ENCODE assay signal across 20 mouse cellular contexts in genomic region chr2:35655996-35656395, GRCm38 (mm10).
DNase-seq lines count a peak whose midpoint lies in the region; ATAC-seq and TF ChIP-seq lines count a peak whose summit lies in the region.
"Had no signal": no experiment of that assay in that cellular context is flagged by ENCODE, and none has a peak within 500 bp of the region (broad histone marks: within the 10 kb centered on the region; RNA-seq: fewer than 3 reads in every experiment).

No protein-coding gene starts in this region.

- DNase-seq in embryonic facial prominence, embryonic 10.5 days (ENCODE audit: low spot score) = no peak
- peak; percentile 35 for DNase-seq in kidney, postnatal 0 days (ENCODE audit: low spot score)
- peak; percentile 59 for DNase-seq in ovary, adult 18-20 months (ENCODE audit: low spot score)
- DNase-seq in ovary, postnatal 36 days (ENCODE audit: low spot score) = no peak
- no peak for DNase-seq in neural tube, embryonic 10.5 days (ENCODE audit: extremely low spot score, low spot score)
- DNase-seq: B cell, adult 2 months; cerebellum, adult 11-12 months; cerebellum, postnatal 25 days; kidney, adult 18-20 months; kidney, postnatal 25 days; liver, embryonic 13.5 days; lung, postnatal 4 days; thymus, postnatal 25 days had no signal

- H3K4me2 ChIP-seq in embryonic facial prominence, embryonic 12.5 days (replicated peaks) = no peak overlapping the region
- H3K4me2 ChIP-seq in kidney, postnatal 0 days (ENCODE audit: low read length) = no peak overlapping the region
- H3K4me2 ChIP-seq in kidney, embryonic 14.5 days (replicated peaks; ENCODE audit: low read depth, low read length) = no peak overlapping the region
- no peak overlapping the region for H3K4me2 ChIP-seq in hindbrain, embryonic 16.5 days (ENCODE audit: low read length)
- H3K4me2 ChIP-seq: forebrain, embryonic 15.5 days; heart, embryonic 12.5 days; liver, embryonic 13.5 days; neural tube, embryonic 13.5 days had no signal

- H3K27me3 ChIP-seq in embryonic facial prominence, embryonic 12.5 days = no peaks in the 10 kb centered on the region
- no peaks in the 10 kb centered on the region for H3K27me3 ChIP-seq in embryonic facial prominence, embryonic 10.5 days (replicated peaks; ENCODE audit: low read depth, poor library complexity, severe bottlenecking)
- H3K27me3 ChIP-seq in kidney, postnatal 0 days (ENCODE audit: insufficient read depth, low read length) = no peaks in the 10 kb centered on the region
- H3K27me3 ChIP-seq in kidney, embryonic 14.5 days (ENCODE audit: control insufficient read depth, insufficient read depth, low read length) = no peaks in the 10 kb centered on the region
- no peaks in the 10 kb centered on the region for H3K27me3 ChIP-seq in hindbrain, embryonic 16.5 days (replicated peaks; ENCODE audit: control insufficient read depth, insufficient read depth, low read length)
- H3K27me3 ChIP-seq: forebrain, embryonic 15.5 days; heart, embryonic 12.5 days; neural tube, embryonic 13.5 days had no signal

- peaks cover 49% of the 10 kb centered on the region for H3K4me1 ChIP-seq in embryonic facial prominence, embryonic 12.5 days
- H3K4me1 ChIP-seq in embryonic facial prominence, embryonic 10.5 days = peaks cover 53% of the 10 kb centered on the region
- H3K4me1 ChIP-seq in kidney, postnatal 0 days (replicated peaks; ENCODE audit: insufficient read depth, low read length) = 0 out of 2 replicates have a peak, but pooled peaks cover 5% of the 10 kb centered on the region
- peaks cover 21% of the 10 kb centered on the region; the same call in 1 of the 2 replicates for H3K4me1 ChIP-seq in kidney, embryonic 14.5 days (ENCODE audit: control insufficient read depth, insufficient read depth, low read length)
- peaks cover 6% of the 10 kb centered on the region for H3K4me1 ChIP-seq in hindbrain, embryonic 16.5 days (ENCODE audit: control insufficient read depth, insufficient read depth, low read depth, low read length)

- 0 out of 2 replicates have a peak overlapping the region, but pooled peaks have one; percentile 4 for H3K9ac ChIP-seq in embryonic facial prominence, embryonic 12.5 days
- peak overlapping the region; percentile 27; the same call in 1 of the 2 replicates for H3K9ac ChIP-seq in kidney, postnatal 0 days (ENCODE audit: low read depth, low read length)
- H3K9ac ChIP-seq in kidney, embryonic 14.5 days (ENCODE audit: low read depth, low read length) = no peak overlapping the region
- H3K9ac ChIP-seq in hindbrain, embryonic 16.5 days (ENCODE audit: low read depth, low read length) = no peak overlapping the region
- H3K9ac ChIP-seq: forebrain, embryonic 15.5 days; liver, embryonic 13.5 days; neural tube, embryonic 13.5 days had no signal

- no peaks in the 10 kb centered on the region for H3K36me3 ChIP-seq in embryonic facial prominence, embryonic 12.5 days
- H3K36me3 ChIP-seq in embryonic facial prominence, embryonic 10.5 days (replicated peaks) = peaks cover 14% of the 10 kb centered on the region; the same call in 1 of the 2 replicates
- no peaks in the 10 kb centered on the region for H3K36me3 ChIP-seq in kidney, postnatal 0 days (ENCODE audit: insufficient read depth, low read length)
- no peaks in the 10 kb centered on the region for H3K36me3 ChIP-seq in kidney, embryonic 14.5 days (ENCODE audit: control insufficient read depth, insufficient read depth, low read length)
- H3K36me3 ChIP-seq in hindbrain, embryonic 16.5 days (ENCODE audit: control insufficient read depth, insufficient read depth, low read length) = no peaks in the 10 kb centered on the region
- H3K36me3 ChIP-seq: forebrain, embryonic 15.5 days; liver, embryonic 13.5 days; neural tube, embryonic 13.5 days had no signal

- no peak for ATAC-seq in embryonic facial prominence, embryonic 12.5 days (ENCODE audit: insufficient number of reproducible peaks, insufficient read depth, low FRiP score, low TSS enrichment)
- no peak for ATAC-seq in kidney, postnatal 0 days (replicated peaks; ENCODE audit: low FRiP score, low read depth)
- no peak for ATAC-seq in kidney, embryonic 14.5 days (ENCODE audit: low FRiP score, low TSS enrichment)
- ATAC-seq in hindbrain, embryonic 16.5 days = no peak
- ATAC-seq: forebrain, embryonic 15.5 days had no signal

- no peaks in the 10 kb centered on the region for H3K9me3 ChIP-seq in embryonic facial prominence, embryonic 12.5 days
- no peaks in the 10 kb centered on the region for H3K9me3 ChIP-seq in embryonic facial prominence, embryonic 10.5 days
- H3K9me3 ChIP-seq in kidney, postnatal 0 days (replicated peaks; ENCODE audit: low read length) = no peaks in the 10 kb centered on the region
- H3K9me3 ChIP-seq in kidney, embryonic 14.5 days (ENCODE audit: control insufficient read depth, low read length) = no peaks in the 10 kb centered on the region
- H3K9me3 ChIP-seq in hindbrain, embryonic 16.5 days (ENCODE audit: control insufficient read depth, low read length) = no peaks in the 10 kb centered on the region
- H3K9me3 ChIP-seq: forebrain, embryonic 15.5 days; heart, embryonic 12.5 days; liver, embryonic 13.5 days; neural tube, embryonic 13.5 days had no signal

- WGBS in embryonic facial prominence, embryonic 12.5 days = 50% methylated on average over 8 of the region's 8 CpGs
- 54% methylated on average over 8 of the region's 8 CpGs for WGBS in embryonic facial prominence, embryonic 10.5 days
- WGBS in kidney, postnatal 0 days = 54% methylated on average over 8 of the region's 8 CpGs
- 49% methylated on average over 8 of the region's 8 CpGs for WGBS in kidney, embryonic 14.5 days
- 49% methylated on average over 8 of the region's 8 CpGs for WGBS in hindbrain, embryonic 16.5 days

- TF ChIP-seq CTCF in kidney, postnatal 0 days (IDR thresholded peaks at IDR 0.05; ENCODE audit: low read depth) = no peak

- no peak overlapping the region for H3K27ac ChIP-seq in embryonic facial prominence, embryonic 12.5 days
- H3K27ac ChIP-seq in embryonic facial prominence, embryonic 10.5 days (replicated peaks) = no peak overlapping the region; the same call in 1 of the 2 replicates
- H3K27ac ChIP-seq in kidney, postnatal 0 days = no peak overlapping the region
- no peak overlapping the region for H3K27ac ChIP-seq in kidney, embryonic 14.5 days (ENCODE audit: low read depth, low read length)
- H3K27ac ChIP-seq in hindbrain, embryonic 16.5 days (ENCODE audit: low read depth, low read length) = no peak overlapping the region
- H3K27ac ChIP-seq: forebrain, embryonic 15.5 days; liver, embryonic 13.5 days; neural tube, embryonic 13.5 days had no signal

- no peak overlapping the region for H3K4me3 ChIP-seq in embryonic facial prominence, embryonic 12.5 days
- H3K4me3 ChIP-seq in embryonic facial prominence, embryonic 10.5 days = no peak overlapping the region
- no peak overlapping the region for H3K4me3 ChIP-seq in kidney, postnatal 0 days (replicated peaks; ENCODE audit: low read depth, low read length)
- no peak overlapping the region for H3K4me3 ChIP-seq in kidney, embryonic 14.5 days (ENCODE audit: low read length)
- no peak overlapping the region for H3K4me3 ChIP-seq in hindbrain, embryonic 16.5 days (ENCODE audit: low read length)
- H3K4me3 ChIP-seq: erythroblast, embryonic 14.5 days; forebrain, embryonic 15.5 days; heart, embryonic 12.5 days; liver, embryonic 13.5 days; neural tube, embryonic 13.5 days had no signal

Comparison
In these comparisons a context has a peak if more than half of its experiments do, and no peak if none do; other contexts are left out.
1. H3K9ac ChIP-seq: peak in embryonic facial prominence, embryonic 12.5 days (single experiment) and kidney, postnatal 0 days (single experiment); none in kidney, embryonic 14.5 days (single experiment) and hindbrain, embryonic 16.5 days (single experiment).
2. DNase-seq: peak in kidney, postnatal 0 days (single experiment) and ovary, adult 18-20 months (single experiment); none in embryonic facial prominence, embryonic 10.5 days (single experiment), ovary, postnatal 36 days (single experiment) and neural tube, embryonic 10.5 days (single experiment).